Mouse (Mus musculus) CH12.LX (cell line): Measurements from ENCODE around the gene Camkmt.

Experiments used
- CTCF ChIP-seq, 2 experiments: IDR thresholded peaks in 1 of 2; conservative IDR thresholded peaks in 1 of 2; 2 replicates each; pipeline ENCODE4 v1.5.1; 2011 to 2012; ENCODE audit warnings: low read depth in 2 of 2, low read length in 2 of 2, improper control_type of control experiment in 1 of 2, inconsistent platforms in 1 of 2, mild to moderate bottlenecking in 1 of 2, moderate library complexity in 1 of 2
- ELF1 ChIP-seq: IDR thresholded peaks from 2 replicates; pipeline ENCODE4 v1.6.1; 2014; ENCODE audit warnings: low read depth, mild to moderate bottlenecking, inconsistent platforms, low read length, improper control_type of control experiment
- EP300 ChIP-seq: IDR thresholded peaks from 2 replicates; pipeline ENCODE4 v1.6.1; 2011; ENCODE audit warnings: low read length, improper control_type of control experiment
- MAFK ChIP-seq: IDR thresholded peaks from 2 replicates; pipeline ENCODE4 v1.6.1; 2011; ENCODE audit warnings: low read length, improper control_type of control experiment; ENCODE audit not compliant: insufficient replicate concordance
- MAX ChIP-seq: IDR thresholded peaks from 2 replicates; pipeline ENCODE4 v1.6.1; 2011; ENCODE audit warnings: low read length, improper control_type of control experiment
- NELFE ChIP-seq: IDR thresholded peaks from 2 replicates; pipeline ENCODE4 v1.6.1; 2011; ENCODE audit warnings: low read depth, low read length, improper control_type of control experiment
- POLR2A ChIP-seq: IDR thresholded peaks from 2 replicates; pipeline ENCODE4 v1.6.1; 2011; ENCODE audit warnings: low read depth, mild to moderate bottlenecking, improper control_type of control experiment, low read length
- POLR2AphosphoS2 ChIP-seq: IDR thresholded peaks from 2 replicates; pipeline ENCODE4 v1.6.1; 2011; ENCODE audit warnings: low read depth, low read length, improper control_type of control experiment
- SMC3 ChIP-seq: IDR thresholded peaks from 2 replicates; pipeline ENCODE4 v1.6.1; 2011; ENCODE audit warnings: low read depth, low read length, improper control_type of control experiment
- UBTF ChIP-seq: IDR thresholded peaks from 2 replicates; pipeline ENCODE4 v1.6.1; 2012; ENCODE audit warnings: low read depth, mild to moderate bottlenecking, inconsistent platforms, low read length, improper control_type of control experiment, moderate library complexity
- USF1 ChIP-seq: IDR thresholded peaks from 2 replicates; pipeline ENCODE4 v1.6.1; 2014; ENCODE audit warnings: low read depth, mild to moderate bottlenecking, inconsistent platforms, low read length, improper control_type of control experiment
- USF2 ChIP-seq: conservative IDR thresholded peaks from 2 replicates; pipeline ENCODE4 v1.6.1; 2011; ENCODE audit warnings: low read depth, low read length, improper control_type of control experiment
- ZKSCAN1 ChIP-seq: IDR thresholded peaks from 2 replicates; pipeline ENCODE4 v1.6.1; 2012; ENCODE audit warnings: low read depth, inconsistent platforms, low read length, improper control_type of control experiment, borderline replicate concordance
- ZMIZ1 ChIP-seq: IDR thresholded peaks from 2 replicates; pipeline ENCODE4 v1.6.1; 2012; ENCODE audit warnings: low read depth, mild to moderate bottlenecking, inconsistent platforms, low read length, improper control_type of control experiment

- no peak for TF ChIP-seq POLR2AphosphoS2
- no peak for TF ChIP-seq CTCF (conservative IDR thresholded peaks at IDR 0.05 in 1 of 2, IDR thresholded peaks at IDR 0.05 in 1 of 2; ENCODE audit: low read depth in 2 of 2, low read length in 2 of 2)
- no peak for TF ChIP-seq ZKSCAN1
- no peak for TF ChIP-seq UBTF
- TF ChIP-seq POLR2A: no peak
- TF ChIP-seq EP300: no peak
- no peak for TF ChIP-seq USF2
- TF ChIP-seq ELF1: no peak
- no peak for TF ChIP-seq MAX
- TF ChIP-seq NELFE: no peak
- TF ChIP-seq SMC3: no peak
- no peak for TF ChIP-seq USF1
- TF ChIP-seq MAFK: no peak
- no peak for TF ChIP-seq ZMIZ1
Observed at GRCm38 (mm10) chr17:85346701-85347100, 256.3 kb downstream of the Camkmt start.
